Mouse (Mus musculus) cerebellum, adult 11-12 months (tissue): ENCODE measurements around the gene Ccsap.

Experiments used
- DNase-seq: peaks from one replicate; pipeline ENCODE4 v3.0.0; 2022

Ccsap gene

GRCm38 (mm10) chr8:123803639-123804038 lies 56.4 kb downstream of the Ccsap start:
- DNase-seq: no peak

- no peak for DNase-seq
Measured at GRCm38 (mm10) chr8:123801538-123801937, 58.5 kb downstream of the Ccsap start.

GRCm38 (mm10) chr8:123800867-123801266 lies 59.1 kb downstream of the Ccsap start:
- DNase-seq: no peak

- no peak for DNase-seq
Measured at GRCm38 (mm10) chr8:123799885-123800284, 60.1 kb downstream of the Ccsap start.

- no peak for DNase-seq
Measured at GRCm38 (mm10) chr8:123799434-123799833, 60.6 kb downstream of the Ccsap start.

GRCm38 (mm10) chr8:123797928-123798327 lies 62.1 kb downstream of the Ccsap start:
- no peak for DNase-seq

- DNase-seq: no peak
Measured at GRCm38 (mm10) chr8:123796758-123797157, 63.3 kb downstream of the Ccsap start.

- DNase-seq: no peak
Measured at GRCm38 (mm10) chr8:123794766-123795165, 65.2 kb downstream of the Ccsap start.

GRCm38 (mm10) chr8:123793900-123794299 lies 66.1 kb downstream of the Ccsap start:
- DNase-seq: no peak

GRCm38 (mm10) chr8:123791845-123792225 lies 68.2 kb downstream of the Ccsap start:
- DNase-seq: no peak

GRCm38 (mm10) chr8:123791101-123791844 lies 68.7 kb downstream of the Ccsap start:
- DNase-seq: no peak
